Mouse (Mus musculus) retina, postnatal 1 day (tissue): ENCODE measurements around the gene Ankrd9.

Experiments
- DNase-seq: peaks from one replicate; pipeline ENCODE4 v3.0.0-alpha.2; 2012

Gene Ankrd9

DNA sequence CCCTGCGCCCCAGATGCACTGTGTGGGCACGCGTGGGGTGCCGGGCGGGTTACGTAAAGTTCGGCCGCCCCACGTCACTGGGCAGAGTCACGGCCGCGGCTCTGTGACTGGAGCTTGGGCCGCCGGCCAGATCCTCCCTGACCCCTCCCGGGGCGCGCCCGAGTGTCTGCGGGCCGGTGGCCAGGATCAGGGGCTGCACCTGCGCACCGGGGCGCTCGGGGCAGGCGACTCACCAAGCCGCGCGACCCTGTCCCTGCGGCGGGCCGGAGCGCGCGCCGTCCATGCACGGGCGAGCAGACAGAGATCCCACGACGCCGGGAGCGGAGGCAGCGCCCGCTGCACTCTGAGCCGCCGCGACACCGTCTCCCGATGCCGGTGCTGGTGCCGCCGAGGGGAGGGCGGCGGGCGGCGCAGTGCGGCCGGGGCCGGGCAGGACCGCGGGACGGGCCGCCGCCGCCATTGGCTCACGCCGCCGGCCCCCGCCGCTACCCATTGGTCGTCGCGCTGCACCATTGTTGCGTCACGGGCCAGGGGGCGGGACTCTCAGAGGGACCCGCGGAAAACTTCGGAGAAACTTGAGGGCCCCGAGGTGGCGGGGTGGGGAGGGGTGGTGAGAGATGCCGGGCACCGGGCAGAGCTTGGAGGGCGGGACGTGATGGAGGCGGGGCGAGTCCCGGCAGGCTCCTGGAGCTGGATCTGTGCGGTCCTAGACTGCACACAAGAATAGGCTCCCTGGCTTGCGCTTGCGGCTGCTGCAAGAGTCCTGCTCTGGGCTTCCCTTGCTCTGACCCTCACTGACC lies at the start of gene Ankrd9:
TSS of gene Ankrd9 (minus strand) at position 434 of the 800 bp plus-strand sequence.
- peak; percentile 96 for DNase-seq

DNA sequence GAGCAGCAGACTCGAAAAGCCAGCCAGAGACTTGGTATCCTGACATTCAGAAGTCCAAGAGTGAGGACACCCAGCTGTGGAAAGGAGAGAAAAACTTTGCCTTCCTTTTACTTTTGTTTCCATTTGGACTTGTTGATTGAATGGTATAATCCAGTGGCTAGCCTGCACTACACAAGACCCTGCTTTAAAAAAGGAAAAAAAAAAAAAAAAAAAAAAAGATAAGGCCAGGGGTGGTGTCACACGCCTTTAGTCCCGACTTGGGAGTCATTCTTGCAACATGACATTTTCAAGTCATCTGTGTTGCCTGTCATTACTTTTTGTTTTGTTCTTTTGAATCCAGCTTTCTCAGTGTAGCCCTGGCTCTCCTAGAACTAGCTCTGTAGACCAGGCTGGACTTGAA lies 42.7 kb upstream of the Ankrd9 start:
- no peak for DNase-seq

GRCm38 (mm10) chr12:111021138-111021537 lies 42.3 kb upstream of the Ankrd9 start:
- DNase-seq = no peak

DNA sequence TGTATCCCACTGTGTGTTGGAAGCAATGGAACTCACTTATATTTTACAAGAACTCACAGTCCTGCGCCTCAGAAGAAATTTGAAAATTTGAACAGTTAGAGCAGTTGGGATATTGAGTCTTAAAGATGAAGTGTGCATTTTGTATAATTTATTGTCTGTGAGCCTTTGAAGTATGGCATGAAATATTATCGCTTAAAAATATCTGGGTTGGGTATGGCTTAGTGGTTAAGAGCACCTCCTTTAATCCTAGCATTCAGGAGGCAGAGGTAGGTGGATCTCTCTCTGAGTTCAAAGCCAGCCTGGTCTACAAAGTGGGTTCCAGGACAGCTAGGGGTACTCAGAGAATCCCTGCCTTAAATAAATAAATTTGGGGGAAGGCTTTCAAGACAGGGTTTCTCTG lies 40.2 kb upstream of the Ankrd9 start:
- DNase-seq = no peak

GRCm38 (mm10) chr12:111018068-111018467 lies 39.2 kb upstream of the Ankrd9 start:
- no peak for DNase-seq

DNA sequence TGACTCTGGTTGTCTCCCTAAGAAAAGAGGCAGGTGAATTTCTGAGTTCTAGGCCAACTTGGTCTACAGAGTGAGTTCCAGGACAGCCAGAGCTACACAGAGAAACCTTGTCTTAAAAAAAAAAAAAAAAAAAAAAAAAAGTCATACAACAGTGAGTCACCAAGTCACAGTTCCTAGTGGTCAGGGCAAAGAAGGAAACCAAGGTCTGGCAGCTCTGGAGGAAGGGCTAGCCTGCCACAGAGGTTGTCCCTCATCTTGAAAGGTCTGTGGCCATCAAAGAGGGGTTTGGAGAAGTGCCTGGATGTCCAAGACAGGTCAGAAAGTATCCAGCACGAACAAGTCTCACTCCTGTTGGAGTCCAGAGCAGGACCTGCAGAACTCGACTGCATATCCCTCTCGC lies 38.0 kb upstream of the Ankrd9 start:
- DNase-seq = no peak

- DNase-seq = no peak
These were observed 30.9 kb upstream of the Ankrd9 start for GRCm38 (mm10) chr12:111009615-111010257.

GRCm38 (mm10) chr12:111008500-111009490 lies 30.0 kb upstream of the Ankrd9 start:
- no peak for DNase-seq

- peak; percentile 31 for DNase-seq
These were observed 28.6 kb upstream of the Ankrd9 start for GRCm38 (mm10) chr12:111007134-111008103.

DNA sequence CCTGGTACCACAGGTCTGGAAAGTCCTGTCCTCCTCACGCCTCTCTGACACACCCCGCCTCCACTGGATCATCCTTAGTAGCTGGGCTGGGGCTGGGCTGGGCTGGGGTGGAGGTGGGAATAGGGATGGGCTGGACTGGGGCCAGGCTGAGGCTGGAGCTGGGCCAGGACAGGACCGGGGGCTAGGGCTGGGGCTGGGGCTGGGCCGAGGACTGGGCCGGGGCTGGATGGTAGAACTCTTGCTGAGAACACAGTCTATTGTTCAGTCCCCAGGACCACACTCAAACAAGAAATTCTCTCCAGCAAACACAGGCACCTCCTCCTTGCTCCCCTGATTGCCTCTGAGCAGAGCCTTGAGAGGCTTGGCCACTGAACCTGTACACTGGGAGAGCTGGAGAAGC lies 27.5 kb upstream of the Ankrd9 start:
- no peak for DNase-seq

DNA sequence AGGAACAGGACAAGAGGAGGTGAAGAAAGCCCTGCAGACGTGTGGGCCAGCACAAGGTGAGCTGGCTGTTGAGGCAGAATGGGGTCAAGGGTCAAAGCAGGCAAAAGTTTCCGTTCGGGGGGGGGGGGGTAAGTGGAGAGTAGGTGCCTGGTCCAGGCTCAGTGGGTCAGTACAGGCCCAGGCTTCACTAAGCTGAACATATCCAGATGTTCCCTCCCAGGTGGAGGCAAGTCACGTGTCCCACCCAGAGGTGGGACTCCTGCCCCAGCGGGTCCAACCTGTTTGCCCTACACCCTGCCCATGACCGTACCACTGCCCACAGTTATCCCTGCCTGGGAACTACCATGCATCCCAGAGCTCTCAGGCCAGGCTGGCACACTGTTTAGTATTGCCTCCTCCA lies 27.0 kb upstream of the Ankrd9 start:
- no peak for DNase-seq

- no peak for DNase-seq
These were observed 25.3 kb upstream of the Ankrd9 start for GRCm38 (mm10) chr12:111004142-111004541.

DNA sequence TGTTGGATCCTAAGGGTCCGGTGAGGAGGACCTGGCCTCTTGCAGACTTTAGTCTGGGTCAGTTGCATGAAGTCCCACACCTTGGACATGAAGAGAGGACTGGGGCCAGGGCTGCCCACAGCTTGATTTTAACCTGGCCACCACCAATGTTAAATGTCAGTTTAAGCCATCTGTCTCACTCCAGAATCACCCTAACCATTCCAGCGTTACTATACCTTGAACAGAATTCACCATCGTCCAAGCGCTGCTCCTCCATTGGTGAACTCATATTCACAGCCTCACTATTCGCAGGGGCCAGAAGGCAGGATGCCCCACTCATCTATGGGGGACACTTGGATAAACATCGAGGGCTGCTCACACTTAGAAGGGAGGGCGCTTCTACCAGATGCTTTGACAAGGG lies 22.1 kb upstream of the Ankrd9 start:
- DNase-seq = no peak

DNA sequence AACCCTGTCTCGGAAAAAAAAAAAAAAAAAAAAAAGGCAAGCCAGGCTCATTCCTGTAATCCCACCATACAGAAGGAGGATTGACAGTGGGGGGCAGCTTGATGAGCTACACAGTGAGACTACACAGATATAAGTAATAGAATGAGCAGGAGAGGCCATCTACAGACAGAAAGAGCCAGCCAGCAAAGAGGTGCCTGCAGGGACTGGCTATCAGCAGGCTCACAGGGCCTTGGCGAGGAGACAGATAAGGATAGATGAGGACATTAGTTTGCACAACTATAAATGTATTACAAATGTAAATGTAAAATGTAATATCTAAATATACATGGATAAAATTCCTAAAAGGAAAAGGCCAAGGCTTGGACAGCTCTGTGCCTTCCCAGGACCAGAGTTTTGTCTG lies 21.0 kb upstream of the Ankrd9 start:
- no peak for DNase-seq

- DNase-seq = no peak
These were observed 19.3 kb upstream of the Ankrd9 start for GRCm38 (mm10) chr12:110998092-110998491.

GRCm38 (mm10) chr12:110994666-110995065 lies 15.8 kb upstream of the Ankrd9 start:
- no peak for DNase-seq

DNA sequence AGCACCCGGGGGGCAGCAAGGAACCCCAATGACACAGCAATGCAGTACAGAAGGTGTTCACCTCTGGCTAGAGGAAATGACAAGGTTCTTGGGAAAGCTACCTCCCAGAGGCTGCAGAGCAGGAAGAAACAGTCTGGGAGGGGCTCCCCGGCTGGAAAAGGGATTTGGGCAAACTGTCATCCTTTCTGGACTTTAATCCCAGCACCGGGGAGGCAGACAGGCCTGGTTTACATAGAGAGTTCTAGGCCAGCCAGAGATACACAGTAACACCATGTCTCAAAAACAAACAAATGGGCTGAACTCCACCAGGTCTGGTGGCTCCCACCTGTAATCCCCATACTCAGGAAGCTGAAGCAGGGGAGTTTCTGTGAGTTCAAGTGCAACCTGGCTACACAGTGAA lies 14.4 kb upstream of the Ankrd9 start:
- DNase-seq = no peak

GRCm38 (mm10) chr12:110992771-110993170 lies 13.9 kb upstream of the Ankrd9 start:
- DNase-seq = no peak

GRCm38 (mm10) chr12:110992128-110992553 lies 13.3 kb upstream of the Ankrd9 start:
- DNase-seq = peak; percentile 91

DNA sequence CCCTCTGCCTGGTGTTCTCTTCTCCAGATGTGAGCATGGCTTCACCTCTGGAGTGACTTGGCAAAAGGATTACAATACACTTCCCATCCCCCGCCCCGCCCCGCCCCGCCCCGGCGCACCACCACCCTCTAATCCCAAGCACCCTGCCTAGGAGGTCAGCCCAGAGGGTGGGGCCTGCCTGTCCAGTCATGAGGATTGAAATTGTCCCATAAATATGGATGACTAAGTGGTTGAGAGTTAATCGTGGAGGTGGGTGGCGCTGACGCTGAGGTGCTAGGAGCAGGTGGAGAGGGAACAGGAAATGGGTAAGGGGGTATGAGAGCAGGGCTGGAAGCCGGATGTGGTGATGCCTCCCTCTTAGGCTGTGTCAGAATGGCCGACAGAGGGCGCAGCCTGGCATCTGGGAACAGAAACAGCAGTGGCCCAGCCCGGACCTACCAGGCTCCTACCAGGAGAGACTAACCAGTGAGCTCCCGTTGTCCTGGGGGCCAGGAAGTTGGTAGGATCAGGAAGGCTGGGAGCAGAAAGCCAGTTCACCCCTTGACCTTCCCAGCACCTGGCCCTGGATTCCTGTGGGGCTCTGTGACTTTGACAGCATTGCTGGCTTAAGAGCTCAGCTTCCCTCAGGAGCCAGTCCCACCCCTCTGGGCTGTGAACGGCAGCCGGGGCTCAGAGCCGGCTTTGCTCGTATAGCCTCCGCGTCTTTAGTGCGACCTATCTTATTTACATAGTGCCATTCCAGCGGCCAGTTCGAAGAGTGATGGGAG lies 12.7 kb upstream of the Ankrd9 start:
- peak; percentile 89 for DNase-seq

DNA sequence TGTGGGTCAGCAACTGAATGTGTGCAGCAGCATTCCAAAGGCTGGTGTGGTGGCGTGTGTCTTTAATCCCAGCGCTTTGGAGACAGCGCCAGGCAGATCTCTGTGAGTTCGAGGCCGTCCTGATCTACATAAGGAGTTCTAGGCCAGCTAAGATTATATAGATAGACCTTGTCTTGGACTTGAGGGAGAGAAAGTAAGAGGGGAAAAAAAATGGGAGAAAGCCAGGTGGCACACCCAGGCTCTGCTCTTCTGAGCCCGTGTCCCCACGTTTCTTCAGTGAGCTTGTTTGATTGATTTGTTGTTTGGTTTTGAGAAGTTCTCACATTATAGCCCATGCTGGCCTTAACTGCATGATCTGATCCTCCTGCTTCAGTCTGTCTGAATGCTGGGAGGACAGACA lies 11.7 kb upstream of the Ankrd9 start:
- no peak for DNase-seq
